Mouse (Mus musculus): ENCODE data around the gene Cir1.

- TF ChIP-seq CTCF (IDR thresholded peaks at IDR 0.05; ENCODE audit: low read depth, low read length), result no peak
- no peak for TF ChIP-seq EP300 (IDR thresholded peaks at IDR 0.05; ENCODE audit: insufficient read depth, low read depth, low read length)
- TF ChIP-seq POLR2A (IDR thresholded peaks at IDR 0.05; ENCODE audit: insufficient read depth, low read length), result no peak
Measured at GRCm38 (mm10) chr2:73319218-73319617, 6.7 kb upstream of the Cir1 start.
